Mouse (Mus musculus) c-Kit-positive CD71-negative TER-119-negative erythroid progenitor cells, embryonic 14.5 days (primary cell): ENCODE data around the gene Cdh12.
"Not testable (repeated sequence)": the region's sequence is repeated elsewhere in the genome, so short reads cannot be mapped to it uniquely, and the experiment has no call there.

Experiments
- DNase-seq: peaks from one replicate; pipeline ENCODE4 v3.0.0-alpha.2; 2013; ENCODE audit warnings: low read depth

Gene Cdh12

GRCm38 (mm10) chr15:21375460-21375859 lies 926.4 kb downstream of the Cdh12 start:
- no peak for DNase-seq

GRCm38 (mm10) chr15:21375871-21376270 lies 926.8 kb downstream of the Cdh12 start:
- no peak for DNase-seq

GRCm38 (mm10) chr15:21391442-21391841 lies 942.4 kb downstream of the Cdh12 start:
- DNase-seq: not testable (repeated sequence)

GRCm38 (mm10) chr15:21393080-21393479 lies 944.0 kb downstream of the Cdh12 start:
- DNase-seq: no peak

- DNase-seq: no peak
Measured at GRCm38 (mm10) chr15:21405196-21405595, 956.1 kb downstream of the Cdh12 start.

- peak; percentile 7 for DNase-seq
Measured at GRCm38 (mm10) chr15:21407324-21408044, 958.4 kb downstream of the Cdh12 start.

GRCm38 (mm10) chr15:21437347-21437746 lies 988.3 kb downstream of the Cdh12 start:
- DNase-seq: no peak

GRCm38 (mm10) chr15:21437924-21438323 lies 988.9 kb downstream of the Cdh12 start:
- no peak for DNase-seq

- no peak for DNase-seq
Measured at GRCm38 (mm10) chr15:21458098-21458497, 1009.0 kb downstream of the Cdh12 start.

- no peak for DNase-seq
Measured at GRCm38 (mm10) chr15:21519355-21519869, 1070.3 kb downstream of the Cdh12 start.

GRCm38 (mm10) chr15:21530804-21531203 lies 1081.7 kb downstream of the Cdh12 start:
- no peak for DNase-seq

- DNase-seq: no peak
Measured at GRCm38 (mm10) chr15:21536909-21537308, 1087.8 kb downstream of the Cdh12 start.

GRCm38 (mm10) chr15:21544786-21545185 lies 1095.7 kb downstream of the Cdh12 start:
- no peak for DNase-seq

GRCm38 (mm10) chr15:21555981-21556380 lies 1106.9 kb downstream of the Cdh12 start:
- DNase-seq: no peak

- DNase-seq: no peak
Measured at GRCm38 (mm10) chr15:21566314-21567051, 1117.4 kb downstream of the Cdh12 start.

GRCm38 (mm10) chr15:21604510-21604909 lies 1155.4 kb downstream of the Cdh12 start:
- DNase-seq: no peak
